Mouse (Mus musculus) urinary bladder, postnatal 10 days (tissue): ENCODE data around the gene Tnfrsf9.
"Not testable (repeated sequence)": the region's sequence is repeated elsewhere in the genome, so short reads cannot be mapped to it uniquely, and the experiment has no call there.

Experiments used
- DNase-seq: peaks from one replicate; pipeline ENCODE4 v3.0.0; 2022; ENCODE audit warnings: low spot score

The Tnfrsf9 gene

DNA sequence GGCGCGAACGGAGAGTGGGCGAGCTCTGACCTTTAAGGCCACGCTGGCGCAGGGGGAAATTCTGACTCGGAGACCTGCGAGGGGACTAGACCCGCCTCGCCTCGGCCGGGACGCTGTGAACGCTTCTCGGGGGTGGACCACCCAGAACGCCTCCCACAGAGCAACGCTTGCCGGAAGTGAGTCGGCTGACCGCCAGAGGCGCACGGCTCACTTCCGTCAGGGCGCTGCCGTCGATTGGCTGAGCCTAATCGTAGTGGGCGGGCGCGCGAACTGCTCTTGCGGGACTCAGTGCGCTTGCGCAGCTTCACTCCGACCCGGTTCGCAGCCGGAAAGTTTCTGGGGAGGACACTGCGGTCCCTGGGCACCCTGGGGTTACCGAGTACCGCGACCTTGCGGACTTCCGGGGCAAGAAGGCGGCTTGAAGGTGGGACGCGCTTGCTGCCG lies at the start of gene Tnfrsf9, which contains the start of gene Park7:
Gene Tnfrsf9, plus strand, starts transcription at position 273 of the 444 bp plus-strand sequence.
Gene Park7, minus strand, starts transcription at position 148 of the 444 bp plus-strand sequence.
- DNase-seq: peak; percentile 87

DNA sequence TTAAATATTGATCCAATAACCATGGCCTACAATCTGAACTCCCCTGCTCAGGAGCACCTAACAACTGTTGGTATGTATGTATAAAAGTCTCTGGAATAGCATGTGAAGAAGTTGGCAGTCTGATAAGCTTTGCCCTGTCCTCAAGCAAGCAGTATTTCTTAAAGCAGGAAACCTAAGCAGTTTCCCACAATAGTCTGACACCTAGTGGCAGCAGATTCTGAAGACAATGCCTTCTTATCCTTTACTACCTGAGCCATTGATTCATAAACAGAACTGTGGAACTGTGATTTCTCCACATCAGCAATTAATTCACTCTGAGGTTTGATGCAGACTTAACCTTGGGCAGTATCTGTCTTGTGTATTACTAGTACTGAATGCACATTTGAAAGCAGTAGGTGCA lies 49.0 kb upstream of the Tnfrsf9 start:
- DNase-seq: no peak

DNA sequence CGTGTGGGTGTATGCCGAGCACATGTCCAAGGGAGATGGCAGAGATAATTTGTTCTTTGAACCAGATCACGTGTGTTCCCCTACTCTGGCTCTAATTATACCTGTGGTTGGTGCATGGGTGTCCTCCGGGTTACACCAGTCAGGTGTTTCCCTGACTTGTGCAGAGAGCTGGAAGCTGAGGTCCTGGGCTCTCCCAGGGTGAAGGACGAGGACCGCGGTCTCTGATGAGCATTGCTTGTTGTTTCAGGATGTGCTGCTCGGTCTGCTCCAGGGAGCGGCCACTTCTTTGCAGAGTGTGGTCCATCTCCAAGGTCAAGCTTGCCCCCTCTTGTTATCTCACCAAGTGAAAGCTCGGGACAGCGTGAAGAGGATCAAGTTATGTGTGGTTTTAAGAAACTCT lies 48.3 kb upstream of the Tnfrsf9 start:
- DNase-seq: no peak

DNA sequence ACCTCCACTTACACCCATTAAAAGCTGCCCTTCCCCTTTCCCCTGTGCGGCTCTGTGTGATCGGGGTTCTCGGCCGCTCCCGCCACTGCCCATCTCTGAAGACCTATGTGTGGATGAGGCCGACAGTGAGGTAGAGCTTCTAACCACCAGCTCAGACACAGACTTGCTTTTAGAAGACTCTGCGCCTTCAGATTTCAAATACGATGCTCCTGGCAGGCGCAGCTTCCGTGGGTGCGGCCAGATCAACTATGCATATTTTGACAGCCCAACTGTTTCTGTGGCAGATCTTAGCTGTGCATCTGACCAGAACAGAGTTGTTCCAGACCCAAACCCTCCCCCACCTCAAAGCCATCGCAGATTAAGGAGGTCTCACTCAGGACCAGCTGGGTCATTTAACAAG lies 47.9 kb upstream of the Tnfrsf9 start:
- no peak for DNase-seq

DNA sequence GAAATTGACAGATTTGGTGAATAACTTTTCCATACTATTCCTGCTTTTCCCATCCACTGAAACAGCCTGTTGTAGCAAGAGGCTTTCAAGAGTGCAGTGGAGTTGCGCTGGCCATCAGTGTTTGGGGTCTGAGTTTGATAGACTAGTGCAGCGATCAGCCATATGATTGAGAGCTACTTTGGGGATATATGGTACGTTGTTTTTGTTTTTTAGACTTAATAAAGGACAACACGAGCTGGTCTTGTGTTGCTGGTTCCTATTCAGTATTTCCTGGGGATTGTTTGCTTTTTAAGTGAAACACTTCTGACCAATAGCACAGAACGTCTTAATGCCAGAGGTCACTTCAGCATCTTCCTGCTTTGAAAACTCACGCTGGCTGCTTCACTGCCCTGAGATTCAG lies 46.2 kb upstream of the Tnfrsf9 start:
- no peak for DNase-seq

DNA sequence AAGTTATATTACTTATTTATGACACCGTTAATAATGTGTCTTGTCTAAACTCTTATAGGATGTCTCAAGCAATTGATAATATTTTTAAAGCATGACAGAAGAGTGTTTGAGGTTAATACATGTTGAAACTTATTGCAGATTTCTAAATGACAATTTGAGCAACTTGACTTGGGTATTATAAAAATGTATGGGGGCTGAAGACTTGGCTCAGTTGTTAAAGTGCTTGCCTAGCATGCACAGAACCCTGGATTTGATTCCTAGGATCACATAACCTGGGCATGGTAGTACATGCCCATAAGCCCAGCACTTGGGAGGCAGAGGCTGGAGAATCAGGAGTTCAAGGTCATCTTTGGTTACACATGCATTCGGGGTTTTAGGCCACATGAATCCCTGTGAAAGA lies 45.5 kb upstream of the Tnfrsf9 start:
- DNase-seq: no peak

DNA sequence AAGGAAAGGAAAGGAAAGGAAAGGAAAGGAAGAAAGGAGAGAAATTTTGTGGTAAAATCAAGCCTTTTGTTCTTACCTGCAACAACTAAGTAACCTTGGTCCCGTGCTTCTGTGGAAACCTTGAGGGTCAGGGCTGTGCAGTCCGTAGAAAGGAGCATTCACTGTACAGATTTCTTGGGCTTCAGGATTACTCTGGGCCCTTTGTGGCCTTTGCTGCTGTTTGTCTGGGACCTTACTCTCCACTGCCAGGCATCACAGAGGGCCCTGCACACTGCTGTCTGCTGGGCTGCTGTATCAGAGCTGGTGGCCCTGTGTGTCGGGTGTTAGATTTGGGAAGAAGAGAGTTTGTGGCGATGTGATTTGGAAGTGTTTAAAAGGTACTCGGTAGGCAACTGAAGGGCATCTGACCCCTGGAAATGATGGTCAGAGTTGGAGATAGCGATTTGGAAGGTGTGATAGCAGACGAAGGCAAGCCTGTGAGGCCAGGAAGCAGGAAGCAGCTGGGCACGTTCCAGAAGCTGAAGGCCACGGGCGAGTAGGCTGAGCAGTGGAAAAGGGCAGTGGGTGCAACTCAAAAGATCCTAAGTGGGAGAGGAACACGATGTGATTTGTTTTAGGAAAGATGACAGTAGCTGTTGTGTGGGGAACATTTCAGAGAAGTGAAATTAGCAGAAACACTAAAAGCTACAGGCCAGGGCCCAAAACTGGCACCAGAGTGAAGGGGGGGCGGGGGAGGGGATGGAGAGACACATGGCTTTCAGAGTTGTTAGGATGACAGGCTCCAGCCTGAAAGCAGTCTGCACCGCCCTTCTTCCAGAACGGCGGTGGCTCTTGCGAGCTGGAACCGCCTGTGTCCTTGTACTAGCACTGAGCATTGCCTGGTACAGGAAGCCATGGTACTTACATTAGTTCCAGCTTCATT lies 44.8 kb upstream of the Tnfrsf9 start:
- DNase-seq: no peak

DNA sequence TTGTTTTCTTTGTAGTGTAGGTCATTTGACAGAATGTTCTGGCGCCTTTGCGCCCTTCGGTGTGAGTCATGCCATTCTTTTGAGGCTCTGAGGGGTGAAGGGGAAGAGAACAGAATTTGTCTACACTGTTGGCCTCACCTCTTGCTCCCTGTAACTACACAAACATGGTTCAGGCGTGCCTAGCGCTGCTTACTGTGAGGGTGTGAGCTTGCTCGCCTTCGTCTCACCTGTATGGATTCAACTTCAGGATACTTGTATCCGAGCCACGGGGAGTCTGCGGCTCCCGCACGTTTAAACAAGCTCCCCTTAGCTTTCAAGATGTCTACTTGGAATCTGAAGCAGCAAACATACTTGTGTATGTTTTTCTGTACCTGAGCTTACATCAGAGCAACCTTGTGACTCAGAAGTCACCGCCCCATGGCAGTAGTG lies 43.4 kb upstream of the Tnfrsf9 start:
- DNase-seq: no peak

DNA sequence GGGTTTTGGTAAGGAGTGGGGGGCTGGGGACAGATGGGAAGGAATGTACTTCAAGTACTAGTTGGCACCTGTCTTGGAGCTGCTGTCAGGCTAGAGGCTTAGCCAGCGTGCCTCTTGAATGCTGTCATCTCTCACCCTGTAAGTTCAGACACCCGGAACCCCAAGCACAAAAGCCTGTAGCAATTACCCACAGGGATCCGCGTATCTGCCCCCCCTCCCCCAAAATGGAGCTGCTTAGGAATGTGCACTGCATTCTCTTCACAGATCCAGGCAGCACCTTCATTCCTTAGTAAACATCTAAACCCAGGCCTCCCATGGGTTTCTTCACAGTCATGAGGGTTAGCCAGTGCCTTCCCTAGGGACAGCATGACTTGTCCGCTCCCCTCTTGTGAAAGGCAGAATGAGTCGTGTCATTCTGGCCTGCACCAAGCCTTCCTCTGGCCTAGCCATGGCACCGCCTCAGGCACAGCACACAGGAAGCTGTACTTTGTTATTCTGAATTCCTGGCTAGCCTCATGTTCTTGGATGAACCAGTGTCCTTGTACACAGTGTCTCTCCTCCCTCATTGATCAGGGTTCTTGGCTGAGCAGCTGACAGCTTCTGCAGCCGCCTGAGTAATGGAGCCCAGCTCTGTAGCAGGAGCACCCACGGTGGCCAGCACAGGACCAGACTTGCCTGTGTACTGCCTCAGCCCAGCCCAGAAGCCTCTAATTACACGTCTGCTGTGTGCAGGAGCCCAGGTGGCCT lies 42.8 kb upstream of the Tnfrsf9 start:
- DNase-seq: no peak

DNA sequence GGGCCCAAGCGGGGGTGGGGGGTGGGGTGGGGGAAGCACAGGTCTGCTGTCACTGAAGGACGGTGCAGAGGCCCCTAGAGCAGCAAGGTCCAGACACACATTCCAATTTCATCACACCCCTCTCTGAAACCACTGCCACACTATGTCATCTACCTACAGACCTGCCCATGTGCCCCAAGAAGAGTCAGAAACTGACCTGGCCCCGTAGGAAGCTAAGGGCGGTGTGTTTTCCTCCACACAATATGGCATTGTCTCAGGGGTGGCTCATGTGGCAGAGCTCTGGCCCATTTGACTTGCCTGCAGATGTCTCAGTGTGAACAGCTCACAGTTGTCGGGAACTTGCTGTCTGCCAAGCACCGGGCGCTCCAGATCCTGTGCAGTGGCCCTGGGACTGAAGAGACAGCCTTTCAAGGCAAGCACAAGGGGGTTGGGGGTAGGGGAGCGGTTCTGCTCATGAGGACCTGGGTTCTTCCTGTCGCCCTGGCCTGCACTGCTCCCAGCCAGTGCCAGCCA lies 42.2 kb upstream of the Tnfrsf9 start:
- no peak for DNase-seq

DNA sequence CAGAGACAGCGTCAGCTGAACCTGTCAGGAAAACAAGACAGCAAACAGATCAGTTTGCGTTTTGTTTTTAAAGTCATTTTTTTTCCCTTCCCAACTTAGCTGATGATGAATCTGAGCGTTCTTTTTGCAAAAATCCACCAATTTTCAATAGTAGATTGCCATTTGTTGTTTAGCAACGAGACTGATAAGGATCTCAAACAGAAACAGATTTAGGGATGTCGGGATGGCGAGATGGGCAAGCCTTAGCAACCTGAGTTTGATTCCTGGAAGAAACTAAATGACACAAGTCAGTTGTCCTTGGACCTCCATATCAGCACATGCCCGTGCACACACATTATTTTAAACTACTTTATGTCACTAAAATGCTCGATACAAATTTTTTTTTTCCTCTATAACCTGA lies 41.7 kb upstream of the Tnfrsf9 start:
- DNase-seq: no peak

DNA sequence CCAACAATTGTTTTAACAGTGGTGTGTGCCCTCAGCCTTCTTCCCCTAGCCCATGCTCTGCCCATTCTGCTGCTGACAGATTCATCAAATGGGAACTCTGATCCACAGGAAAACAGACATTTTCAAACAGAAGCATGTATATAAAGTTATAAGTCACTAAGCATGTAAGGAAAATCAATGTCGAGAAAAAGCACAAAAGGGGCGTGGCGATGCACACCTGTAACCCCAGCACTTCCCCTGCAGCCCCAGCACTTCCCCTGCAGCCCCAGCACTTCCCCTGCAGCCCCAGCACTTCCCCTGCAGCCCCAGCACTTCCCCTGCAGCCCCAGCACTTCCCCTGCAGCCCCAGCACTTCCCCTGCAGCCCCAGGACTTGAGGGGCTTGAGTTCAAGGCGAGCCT lies 39.9 kb upstream of the Tnfrsf9 start:
- DNase-seq: not testable (repeated sequence)

DNA sequence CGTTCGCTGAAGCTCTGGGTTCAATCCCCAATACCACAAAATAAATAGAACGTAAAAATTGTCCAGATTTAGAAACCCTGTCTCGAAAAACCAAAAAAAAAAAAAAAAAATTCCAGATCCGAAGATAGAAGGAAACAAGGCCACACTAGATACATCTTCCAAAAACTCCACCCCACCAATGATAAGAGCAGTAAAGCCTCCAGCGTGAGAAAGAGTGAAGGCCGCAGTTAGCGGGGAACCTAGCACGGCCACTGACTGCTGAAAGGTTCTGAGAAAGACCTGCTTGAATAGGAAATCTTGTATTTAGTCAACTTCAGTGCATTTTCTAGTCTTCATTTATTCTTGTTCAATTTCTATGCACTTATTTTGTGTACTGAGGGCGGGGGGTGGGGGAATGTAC lies 39.0 kb upstream of the Tnfrsf9 start:
- no peak for DNase-seq

DNA sequence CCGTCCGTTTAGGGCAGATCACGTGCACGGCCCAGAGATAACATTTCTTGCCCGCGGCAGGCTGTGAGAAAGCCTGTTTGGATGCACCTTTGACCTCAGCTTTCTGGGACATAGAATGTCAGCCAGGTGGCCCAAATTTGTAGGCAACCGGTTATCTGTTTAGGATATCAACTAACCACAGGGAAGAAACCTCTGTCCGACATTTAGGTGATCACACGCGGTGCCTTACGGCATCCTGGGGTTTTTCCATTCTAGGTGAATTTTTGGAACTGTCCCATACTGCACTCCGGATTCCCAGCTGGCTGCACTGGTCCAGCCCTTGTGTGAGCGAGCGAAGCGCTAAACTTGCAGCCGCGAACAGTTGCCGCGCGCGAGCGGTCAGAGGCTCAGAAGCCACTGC lies 34.7 kb upstream of the Tnfrsf9 start:
- DNase-seq: no peak

DNA sequence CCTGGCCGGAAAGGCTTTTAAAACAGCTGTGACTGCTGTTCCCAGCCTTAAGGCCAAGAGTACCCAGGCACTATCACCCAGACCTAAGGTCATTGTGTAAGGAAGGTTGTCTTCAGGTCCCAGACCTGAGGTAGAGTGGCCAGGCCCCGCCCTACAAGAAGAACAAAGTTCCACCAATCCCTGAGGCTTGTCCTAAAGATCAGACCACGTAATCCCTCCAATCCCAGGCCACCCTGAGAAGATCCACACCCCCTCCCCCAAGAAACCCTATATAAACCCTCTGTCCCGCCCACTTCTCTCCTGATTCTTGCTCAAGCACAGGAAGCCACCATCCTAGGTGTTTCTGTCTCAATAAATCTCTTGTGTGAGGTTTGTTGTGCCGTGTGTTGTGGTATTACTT lies 34.0 kb upstream of the Tnfrsf9 start:
- no peak for DNase-seq

DNA sequence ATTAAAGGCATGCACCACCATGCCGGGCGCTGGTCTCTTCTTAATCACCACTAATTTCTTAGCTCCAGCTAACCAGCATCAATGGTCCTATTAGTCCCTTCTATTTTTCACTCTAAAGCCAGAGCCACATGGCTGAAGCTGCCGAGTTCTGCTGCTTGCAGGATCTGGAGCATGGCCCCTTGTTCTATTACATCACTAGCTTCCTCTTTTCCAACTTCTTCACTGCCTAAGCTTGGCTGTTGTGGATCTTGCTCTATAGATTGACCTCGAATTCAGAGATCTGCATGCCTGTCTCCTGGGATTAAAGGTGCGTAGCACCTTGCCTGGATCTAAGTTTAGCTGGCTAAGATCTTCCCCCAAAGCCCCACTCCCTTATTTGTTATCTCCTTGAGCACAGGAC lies 31.7 kb upstream of the Tnfrsf9 start:
- DNase-seq: no peak

DNA sequence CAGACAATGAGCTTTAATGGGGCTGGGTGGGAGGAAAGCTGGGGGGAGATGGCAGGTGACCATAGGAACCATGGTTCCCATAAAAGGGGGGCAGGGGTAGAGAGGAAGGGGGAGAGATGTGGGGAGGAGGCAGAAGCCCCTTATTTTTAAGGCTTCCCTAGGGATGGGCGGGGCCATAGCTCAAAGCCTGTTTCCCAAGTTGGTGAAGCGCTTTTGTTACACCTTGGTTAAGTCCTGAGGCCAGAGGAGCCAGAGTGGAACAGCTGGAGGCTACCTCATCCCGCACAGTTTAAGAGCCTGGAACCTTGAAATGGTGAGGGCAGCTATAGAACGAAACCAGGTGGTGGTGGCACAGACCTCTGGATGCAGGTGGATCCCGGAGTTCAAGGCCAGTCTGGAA lies 26.5 kb upstream of the Tnfrsf9 start:
- DNase-seq: no peak

DNA sequence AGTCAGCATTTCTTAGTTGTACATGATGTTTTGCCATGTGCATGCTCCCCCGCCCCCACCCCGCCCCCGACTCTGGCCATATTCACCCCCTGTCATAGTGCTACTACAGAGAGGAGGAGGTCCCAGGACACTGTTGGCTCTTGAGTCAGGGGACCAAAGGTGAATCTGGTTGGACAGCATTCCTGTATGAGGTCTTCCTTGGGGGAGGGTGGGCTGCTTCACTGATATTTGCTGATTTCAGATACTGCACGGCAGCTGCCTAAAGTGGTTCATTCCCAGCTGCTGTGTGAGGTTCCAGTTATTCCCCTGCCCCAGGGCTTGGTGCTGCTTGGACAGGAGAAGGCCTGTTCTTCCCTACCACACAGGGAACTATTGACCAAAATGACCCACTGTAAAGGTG lies 25.9 kb upstream of the Tnfrsf9 start:
- no peak for DNase-seq

DNA sequence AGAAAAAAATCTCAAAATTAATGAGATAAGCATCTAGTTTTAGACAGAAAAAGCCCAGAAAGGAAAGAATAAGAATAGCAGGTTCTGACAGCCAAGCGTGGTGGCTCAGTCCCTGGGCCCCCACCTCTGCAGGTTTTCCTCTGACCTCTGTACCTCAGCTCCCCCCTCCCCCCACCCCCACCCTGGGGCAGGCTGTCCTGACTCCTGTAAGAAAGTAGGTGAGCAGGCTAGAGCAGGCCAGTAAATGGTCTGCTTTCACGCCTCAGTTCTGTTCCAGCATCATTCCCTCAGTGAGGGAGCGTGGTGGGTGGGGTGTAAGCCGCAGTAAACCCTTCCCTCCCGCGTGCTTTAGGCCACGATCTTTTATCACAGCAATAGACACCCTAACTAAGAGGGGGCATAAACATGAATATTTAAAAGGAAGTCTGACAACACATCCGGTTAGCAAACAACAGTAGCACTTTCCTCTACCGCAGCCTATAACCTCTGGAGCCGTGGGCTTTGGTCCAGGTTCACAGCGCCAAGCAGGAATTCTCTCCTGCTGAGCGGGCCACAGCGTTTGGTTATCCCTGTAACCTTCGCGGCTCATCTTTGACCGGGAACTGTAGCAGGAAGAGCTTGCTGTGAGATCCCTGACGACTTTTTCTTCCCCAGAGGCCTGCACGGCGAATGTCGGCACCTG lies 24.9 kb upstream of the Tnfrsf9 start:
- DNase-seq: no peak

DNA sequence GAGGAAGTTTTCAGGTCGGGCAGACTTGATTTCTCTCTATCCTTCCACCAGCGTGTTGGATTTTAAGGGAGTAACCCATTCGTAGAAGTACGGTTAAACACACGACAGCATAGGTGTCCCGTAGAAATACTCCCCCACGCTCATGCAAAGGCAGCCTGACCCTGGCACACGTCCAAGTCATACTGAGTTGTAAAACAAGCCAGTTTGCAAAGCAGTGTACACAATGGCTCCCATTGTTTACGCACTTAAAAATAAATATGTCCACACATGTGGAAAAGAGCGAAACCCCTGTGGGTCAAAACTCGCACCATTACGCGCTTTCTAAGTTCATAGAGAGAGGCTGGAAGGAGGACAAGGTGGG lies 24.4 kb upstream of the Tnfrsf9 start:
- no peak for DNase-seq

DNA sequence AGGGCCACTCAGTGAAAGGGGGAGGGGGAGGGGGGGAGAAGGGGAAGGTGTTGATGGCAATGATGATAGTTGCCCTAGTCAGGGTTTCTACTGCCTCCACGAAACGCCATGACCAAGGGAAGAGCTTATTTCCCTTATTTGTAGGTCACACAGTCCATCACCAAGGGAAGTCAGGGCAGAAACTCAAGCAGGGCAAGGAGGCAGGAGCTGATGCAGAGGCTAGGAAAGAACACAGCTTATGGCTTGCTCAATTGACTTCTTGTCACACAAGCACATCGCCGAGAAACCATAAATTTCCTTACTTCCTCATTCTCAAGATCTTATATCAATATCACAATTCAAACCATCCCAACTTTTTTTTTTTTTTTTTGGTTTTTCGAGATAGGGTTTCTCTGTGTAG lies 23.1 kb upstream of the Tnfrsf9 start:
- DNase-seq: no peak

DNA sequence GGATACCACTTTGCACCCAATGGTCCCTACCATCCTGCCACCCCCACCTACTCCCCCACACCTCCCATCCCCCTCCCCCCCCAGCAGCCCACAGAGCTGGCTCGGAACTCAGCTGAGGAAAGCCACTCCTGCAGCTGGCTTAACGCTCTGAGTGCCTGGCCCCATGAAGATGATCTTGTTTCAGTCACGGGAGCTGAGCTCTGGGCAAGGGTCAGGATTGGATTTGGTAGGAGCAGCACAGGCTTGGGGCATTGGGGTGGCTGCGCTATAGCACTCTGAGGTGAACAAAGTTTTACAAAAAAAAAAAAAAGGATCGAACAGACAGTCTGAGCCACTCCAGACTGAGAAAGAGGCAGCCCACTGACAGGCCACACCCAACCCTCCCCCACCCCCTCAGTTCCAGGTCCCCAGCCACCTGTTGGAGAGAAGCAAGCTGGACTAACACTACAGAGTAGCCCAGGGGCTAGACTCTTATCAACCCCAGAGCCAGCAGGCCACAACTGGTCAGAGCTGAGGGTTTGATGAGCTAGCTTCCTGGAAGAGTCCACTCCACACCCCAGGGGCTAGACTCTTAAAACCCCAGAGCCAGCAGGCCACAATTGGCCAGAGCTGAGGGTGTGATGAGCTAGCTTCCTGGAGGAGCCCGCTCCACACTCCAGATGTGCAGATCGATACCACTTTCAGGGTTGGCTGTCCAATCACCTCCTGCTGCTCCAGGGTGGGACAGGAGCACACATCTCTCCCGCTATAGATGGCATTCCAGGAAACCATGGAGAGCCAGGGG lies 19.5 kb upstream of the Tnfrsf9 start:
- no peak for DNase-seq
